Mouse (Mus musculus) cerebellum, adult 11-12 months (tissue): ENCODE results near the gene Cnih1.
"Not testable (repeated sequence)": the region's sequence is repeated elsewhere in the genome, so short reads cannot be mapped to it uniquely, and the experiment has no call there.

Source experiments
- DNase-seq: peaks from one replicate; pipeline ENCODE4 v3.0.0; 2022

Cnih1 gene

DNA sequence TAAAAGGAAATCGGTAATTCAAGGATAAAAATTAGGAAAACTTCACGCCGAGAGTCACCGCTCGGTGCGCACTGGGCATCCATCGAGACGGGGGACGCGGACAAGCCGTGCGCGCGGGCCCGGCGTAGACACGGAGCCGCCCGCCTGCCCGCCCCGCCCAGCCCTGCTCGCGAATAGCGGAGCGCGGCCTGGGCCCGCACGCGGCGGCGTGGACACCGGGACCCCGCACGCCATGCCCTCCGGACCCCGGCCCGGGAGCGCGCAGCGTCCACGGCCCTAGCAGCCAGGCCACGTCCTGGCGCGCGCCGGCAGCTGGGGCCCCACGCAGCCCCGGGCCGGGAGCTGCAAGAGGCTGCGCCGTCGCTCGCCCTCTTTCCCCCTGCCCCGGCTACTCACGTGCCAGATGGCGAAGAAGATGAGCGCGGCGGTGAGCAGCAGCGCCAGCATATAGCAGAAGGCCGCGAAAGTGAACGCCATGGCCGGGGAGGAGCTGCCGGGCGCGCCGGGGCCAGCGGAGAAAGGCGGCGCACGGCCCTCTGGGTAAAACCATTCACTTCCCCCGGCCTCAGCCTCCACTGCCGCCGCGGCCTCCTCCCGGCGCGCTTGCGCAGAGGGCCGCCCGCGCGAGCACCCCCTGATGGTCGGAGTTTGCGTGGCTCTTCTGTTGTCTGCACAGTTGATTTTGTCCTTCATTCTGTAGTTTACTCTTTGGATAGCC is at the start of gene Cnih1:
TSS of gene Cnih1 (minus strand) at position 625 of the 718 bp plus-strand sequence.
- peak; percentile 88 for DNase-seq

DNA sequence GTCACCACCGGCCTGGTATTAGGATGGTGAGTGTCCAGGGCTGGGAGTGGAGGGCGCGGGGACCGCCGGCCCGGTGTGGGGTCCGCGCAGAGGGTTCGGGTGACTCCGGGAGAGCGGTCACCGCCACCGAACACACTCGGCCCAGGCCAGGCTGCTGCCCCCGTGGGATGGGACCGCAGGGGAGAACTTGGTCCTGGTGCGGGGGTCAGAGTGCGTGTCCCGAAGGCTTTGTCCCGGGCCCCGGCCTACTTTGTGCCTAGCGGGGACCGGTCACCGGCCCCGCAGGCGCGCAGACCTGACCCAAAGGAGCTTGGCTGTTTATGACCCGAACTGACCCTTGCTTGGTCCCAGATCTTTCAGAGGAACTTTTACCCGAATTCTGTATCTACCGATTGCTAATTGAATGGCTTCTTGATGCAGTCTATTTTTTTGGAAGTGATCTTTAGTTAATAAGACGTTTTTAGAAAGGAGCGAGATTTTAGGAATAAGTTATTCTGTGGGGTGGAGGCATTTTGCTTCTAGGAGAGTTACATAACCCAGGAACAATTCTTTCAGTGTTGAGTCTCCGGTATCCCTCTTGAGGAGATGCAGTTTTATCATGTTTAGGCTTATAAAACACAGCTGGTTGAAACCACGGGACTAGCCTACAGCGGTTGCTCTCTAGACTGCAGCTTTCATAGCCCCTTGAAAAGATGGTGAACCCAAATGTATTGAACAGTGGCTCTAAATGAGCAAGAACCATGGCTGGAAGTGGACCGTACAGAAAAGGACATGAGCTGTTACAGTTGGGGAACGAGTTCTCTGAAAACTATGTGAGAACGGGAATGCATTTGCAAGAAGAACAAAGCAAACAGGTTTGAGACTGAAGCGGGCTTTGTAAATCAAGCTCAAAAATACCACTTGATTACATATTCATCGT is 44.4 kb upstream of the Cnih1 start:
- DNase-seq: no peak

DNA sequence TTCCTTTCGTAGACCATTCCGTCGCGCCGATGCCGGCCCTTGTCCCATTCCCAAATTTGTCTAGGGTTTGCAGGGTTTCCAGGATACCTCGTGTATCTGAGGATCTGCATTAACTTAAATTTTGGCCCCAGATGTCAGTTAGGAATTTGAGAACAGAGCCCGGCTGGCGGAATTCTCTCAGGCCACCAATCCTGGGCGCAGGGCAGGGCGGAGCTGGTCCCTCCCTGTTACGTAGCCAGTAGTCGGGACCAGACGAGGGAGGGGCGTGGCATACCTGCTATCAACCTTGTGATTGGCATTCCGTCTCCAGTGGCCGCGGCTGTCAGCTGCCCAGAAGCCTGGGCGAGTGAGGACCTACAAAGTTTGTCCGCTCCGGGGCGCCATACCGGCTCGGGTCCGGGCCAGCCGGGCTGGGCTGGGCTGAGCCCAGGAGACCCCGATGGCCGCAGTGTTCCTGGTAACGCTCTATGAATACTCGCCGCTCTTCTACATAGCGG is 43.7 kb upstream of the Cnih1 start, which contains the start of gene Cgrrf1:
TSS of gene Cgrrf1 (plus strand) at position 289 of the 497 bp plus-strand sequence.
- DNase-seq: peak; percentile 98

DNA sequence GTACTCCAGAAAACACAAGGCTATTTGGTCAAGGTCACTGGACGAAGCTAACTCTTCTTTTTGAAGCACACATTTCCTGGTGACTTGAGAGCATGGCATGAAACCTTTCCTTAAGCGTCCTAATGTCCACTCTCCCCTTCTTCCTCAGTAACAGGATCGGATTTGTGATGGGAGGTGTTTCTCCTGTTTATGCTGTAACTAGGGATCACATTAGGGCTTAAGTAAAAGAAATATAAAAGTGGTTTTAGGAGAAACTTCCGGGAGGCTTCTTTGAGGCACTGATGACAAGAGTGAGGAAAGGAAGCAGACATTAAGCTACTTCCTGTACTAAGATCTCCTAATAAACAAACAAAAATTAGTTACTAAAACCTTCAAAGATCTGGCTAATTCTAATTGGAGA is 43.1 kb upstream of the Cnih1 start:
- no peak for DNase-seq

DNA sequence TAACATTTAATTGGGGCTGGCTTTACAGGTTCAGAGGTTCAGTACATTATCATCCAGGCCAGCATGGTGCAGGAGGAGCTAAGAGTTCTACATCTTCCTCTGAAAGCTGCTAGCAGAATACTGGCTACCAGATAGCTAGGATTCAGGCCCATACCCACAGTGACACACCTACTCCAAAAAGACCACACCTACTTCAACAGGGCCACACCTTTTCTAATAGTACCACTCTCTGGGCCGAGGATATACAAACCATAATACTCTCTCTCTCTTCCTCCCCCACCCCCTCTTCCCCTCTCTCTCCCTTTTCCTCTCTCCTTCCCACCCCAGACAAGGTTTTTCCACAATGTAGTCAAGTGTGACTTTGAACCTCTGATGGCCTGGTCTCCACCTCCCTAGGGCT is 39.2 kb upstream of the Cnih1 start:
- DNase-seq: no peak

DNA sequence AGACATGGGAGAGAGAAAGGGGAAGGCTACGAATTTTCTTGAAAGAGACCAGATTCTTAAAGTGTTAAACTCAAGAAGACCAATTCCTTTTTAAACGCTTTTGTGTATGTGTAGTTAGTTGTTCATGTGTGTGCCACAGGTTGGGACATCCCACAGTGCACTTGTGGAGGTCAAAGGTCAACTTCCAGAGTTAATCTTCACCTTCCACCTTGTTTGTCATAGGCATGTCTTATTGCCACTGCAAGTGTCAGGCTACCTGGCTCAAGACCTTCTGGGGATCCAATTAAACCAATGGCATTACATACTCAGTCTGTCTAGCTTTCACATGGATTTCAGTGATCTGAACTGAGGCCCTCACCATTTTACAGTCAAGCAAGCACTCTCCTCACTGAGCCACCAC is 35.8 kb upstream of the Cnih1 start:
- no peak for DNase-seq

DNA sequence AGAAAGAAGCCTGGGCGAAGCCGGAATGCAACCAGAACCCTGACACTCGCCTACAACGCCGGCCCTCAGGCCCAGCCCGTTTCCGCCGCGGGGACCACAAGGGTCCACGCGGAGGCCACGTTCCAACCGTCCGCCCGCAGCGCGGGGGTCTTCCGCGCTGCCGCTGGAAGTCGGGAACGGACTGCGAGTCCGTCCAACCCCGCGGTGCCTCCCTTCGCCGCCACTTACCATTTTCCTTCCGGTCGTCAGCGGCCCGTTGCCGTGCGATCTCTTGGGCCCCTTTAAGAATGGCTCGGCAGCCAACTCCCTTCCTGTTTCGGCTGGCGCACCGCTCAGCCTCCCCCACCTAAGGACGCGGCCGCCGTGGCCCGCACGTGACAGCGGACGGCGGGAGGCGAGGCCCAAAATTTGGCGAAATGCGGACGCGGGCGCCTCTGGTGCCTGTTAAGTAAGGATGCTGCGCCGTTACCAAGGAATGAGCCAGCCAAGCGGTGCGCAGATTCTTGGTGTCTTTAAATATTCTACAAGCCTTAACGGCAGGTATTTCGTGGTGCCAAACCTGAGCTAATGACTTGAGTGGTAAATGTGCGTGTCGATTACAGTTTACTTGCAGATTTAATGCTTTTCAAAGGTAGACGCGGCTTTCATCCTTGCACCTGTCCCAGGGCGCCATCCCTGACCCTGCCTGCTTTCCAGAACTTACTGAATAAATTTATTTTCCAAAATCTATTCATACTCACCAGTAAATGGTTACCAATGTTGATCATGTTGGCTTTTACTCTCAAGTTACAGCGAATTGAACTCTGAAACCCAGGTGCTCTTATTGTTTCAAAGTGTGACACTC is 33.9 kb upstream of the Cnih1 start, which contains the start of gene Gmfb:
TSS of gene Gmfb (minus strand) at position 370 of the 844 bp plus-strand sequence.
- peak; percentile 95 for DNase-seq

DNA sequence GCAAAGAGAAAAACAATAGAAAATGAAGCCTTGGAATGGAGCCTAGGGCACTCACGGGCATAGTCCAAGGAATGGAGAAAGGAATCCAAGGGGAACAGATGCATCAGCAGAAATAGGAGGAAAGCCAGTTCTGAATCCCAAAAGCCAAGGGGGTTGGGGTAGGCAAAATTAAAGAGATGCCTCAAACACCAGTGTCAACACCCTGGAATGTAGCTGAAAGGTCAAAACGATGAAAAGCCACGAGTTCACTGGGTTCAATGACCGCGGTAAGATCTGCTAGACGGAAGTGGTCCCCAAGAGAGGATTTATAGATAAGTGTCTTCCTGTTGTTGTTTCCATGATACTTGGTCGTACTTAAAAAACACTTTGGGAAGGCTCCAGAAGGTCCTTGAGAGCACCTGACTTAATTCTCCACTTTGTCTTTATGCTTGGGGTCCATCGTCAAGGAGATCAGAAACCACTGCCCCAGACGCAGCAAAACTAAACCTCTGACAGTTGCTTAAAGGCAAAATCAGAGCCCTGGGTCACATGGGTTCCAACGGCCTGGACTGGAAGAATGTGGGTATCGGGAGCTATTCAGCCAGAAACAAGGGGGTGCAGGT is 33.2 kb upstream of the Cnih1 start:
- peak; percentile 35 for DNase-seq

DNA sequence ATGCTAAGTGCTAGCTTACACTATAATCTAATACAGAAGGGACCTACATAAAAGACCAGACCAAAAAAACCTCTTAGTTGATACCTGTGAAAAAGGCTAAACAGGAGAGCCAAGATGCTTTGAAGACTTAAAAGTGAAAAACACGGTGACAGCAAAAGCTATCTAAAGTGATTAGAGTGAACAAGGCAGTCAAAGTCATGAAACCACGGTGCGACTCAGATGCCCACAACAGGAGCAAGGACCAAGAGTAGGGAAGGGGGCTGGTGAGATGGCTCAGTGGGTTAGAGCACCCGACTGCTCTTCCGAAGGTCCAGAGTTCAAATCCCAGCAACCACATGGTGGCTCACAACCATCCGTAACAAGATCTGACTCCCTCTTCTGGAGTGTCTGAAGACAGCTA is 31.8 kb upstream of the Cnih1 start:
- not testable (repeated sequence) for DNase-seq

DNA sequence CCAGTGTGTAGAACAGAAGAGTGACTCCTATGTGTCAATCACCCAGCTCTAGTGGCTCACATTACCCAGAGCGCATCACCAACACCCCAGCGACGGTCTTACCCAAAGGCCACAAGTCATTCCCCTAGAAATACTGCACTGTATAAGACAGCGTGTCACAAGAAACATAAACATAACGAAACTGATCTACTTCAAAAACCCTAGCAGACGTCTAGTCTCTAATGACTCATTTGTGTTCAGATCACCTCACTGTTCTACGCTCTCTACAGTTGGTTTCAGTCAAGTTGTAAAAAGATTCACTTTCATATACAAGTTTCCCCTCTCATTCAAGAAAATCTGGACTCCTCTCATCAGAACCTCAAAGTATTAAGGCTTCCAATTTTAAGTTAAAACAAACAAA is 30.5 kb upstream of the Cnih1 start:
- DNase-seq: no peak

DNA sequence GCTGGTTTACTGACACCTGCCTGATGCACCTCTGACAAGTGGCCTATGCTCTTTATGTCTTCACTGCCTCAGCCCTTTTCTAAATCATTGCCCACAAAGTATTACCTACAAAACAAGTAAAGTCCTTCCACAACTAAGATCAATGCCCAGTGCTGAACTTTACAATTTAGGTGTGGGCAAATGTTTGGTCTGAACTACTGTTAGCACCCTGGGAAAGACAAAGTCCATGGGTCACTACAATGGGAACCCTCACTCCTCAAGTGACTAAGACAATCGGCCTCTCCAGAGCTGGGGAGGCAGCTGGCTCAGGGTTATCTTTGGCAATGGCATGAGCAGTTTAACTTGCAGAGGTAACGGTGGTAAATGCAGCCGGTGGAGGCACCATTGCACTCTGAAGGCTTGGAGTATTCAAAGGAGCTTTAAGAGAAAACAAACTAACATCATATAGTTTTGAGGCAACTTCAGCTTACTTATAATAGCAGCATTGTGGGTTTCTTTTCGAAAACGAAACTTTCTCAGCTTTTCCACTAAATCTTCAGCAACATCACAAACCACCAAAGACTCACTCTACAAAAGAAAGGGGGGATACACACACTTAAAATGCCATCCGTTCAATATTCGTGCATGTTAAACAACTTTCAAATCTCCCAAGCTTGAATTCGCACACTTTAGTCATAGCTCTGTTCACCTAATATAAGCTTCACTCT is 28.9 kb upstream of the Cnih1 start:
- DNase-seq: no peak

DNA sequence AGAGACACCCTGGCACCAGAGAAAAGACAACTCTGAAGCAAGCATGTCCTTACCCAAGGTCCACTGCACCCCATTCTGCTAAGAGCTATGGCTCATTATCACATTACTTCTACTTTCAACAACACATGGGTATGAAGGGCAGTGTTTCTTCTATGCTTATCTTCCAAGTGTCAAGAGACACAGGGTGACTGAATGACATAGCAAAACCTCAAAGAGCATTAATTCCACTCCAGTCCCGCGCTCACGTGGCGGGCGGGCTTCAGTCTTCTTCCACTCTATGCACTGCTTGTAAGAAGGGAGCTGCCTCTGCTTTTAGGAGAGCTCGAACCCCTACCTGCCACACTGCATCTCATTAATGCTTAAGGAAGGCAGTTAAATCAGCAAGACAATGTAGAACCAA is 27.4 kb upstream of the Cnih1 start:
- no peak for DNase-seq

DNA sequence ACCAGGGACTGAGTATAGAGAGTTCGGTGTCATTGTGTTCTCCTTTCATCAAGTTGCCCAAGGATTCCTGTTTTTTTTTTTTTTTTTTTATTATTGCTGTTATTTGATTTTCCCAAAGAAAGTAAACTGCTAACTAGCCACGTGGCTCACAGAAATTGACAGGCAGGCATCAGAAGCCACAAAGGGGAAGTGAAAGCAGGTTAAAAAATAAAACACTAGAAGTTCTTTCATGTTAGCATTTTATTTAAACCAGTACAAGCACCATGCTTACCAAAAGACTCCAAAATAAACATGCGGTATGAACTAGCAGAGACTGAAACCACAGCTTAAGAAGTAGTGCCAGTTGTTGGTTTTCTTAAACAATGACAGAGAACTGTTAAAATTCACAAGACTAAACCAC is 19.7 kb upstream of the Cnih1 start:
- DNase-seq: no peak

DNA sequence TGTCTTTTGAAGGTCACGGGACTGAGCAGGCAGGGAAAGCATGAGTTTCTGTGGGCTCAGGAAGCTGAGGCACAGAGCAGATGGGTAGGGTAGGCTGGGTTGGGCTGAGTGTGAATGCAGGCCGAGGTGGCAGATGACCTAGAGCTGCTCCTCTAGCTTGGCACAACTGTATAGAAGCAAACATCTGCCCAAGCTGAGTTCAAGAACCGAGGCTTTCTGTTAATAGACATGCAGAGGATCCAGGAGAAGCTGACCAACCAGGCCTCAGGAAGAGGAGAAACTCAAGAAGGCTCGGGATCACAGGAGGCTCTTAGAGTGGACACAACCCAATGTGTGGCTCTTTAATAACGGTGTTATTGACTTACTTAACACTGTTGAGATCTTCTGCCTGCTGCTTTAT is 18.0 kb upstream of the Cnih1 start:
- DNase-seq: no peak

DNA sequence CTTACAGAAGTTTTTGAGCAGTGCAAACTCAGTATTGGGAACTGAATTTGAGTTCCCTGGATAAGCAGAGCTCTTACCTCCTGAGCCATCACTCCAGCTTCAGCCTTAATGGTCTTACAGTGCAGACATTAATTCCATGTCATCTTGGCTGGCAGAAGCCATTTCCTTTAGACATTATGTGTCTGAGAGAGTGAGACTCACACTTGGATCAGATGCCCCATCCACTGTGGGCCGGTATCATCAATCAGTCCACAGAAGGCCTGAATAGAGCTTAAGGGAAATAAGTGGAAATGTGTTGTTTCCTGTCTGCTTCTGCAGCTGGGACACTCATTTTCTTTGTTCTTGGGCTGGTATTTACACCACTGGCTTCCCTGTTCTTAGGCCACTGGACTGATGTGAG is 15.6 kb upstream of the Cnih1 start:
- no peak for DNase-seq

DNA sequence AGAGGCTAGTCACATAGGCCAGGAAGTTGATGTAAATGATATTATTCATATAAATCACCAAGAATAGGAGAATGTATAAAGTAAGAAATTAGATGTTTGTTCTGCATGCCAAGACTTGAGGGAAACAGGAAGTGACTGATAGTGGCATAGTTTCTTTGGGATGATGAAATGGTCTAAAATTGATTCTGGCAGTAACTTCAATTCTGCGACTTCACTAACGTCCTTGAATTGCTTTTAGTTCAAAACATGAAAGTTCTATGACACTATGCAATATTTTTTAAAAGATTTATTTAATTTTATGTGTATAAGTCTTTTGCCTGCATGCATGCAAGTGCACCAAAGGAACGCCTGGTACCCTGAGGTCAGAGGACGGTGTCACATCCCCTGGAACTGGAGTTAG is 15.0 kb upstream of the Cnih1 start:
- DNase-seq: no peak

DNA sequence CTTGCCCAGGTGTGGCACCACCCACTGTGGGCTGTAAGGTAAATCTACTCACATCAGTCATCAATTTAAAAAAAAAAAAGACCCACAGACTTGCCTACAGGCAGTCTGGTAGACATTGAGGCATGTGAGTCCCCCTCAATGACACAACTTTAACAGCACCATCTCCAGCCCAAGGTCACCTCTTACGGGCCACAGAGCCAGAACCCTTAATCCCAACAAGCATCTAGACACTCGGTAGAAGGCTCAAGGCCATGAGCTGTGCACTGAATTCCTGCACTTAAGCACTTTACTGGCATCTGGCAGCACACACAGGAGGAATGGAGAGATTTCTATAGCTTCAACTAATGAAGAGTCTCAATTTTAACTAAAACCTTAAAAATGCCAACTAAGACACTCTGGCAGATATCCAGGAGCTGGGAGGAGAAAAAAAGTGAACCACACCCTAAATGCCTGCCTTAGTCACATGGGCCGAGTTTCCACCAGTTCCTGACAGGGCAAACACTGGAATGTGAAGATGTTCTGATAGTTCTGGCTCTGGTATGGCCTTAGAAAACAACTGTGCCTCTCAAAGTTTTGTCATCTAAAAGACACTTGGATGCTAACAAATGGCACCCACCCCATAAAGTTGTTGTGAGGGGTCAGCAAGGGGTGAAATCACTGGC is 12.6 kb upstream of the Cnih1 start:
- DNase-seq: no peak

DNA sequence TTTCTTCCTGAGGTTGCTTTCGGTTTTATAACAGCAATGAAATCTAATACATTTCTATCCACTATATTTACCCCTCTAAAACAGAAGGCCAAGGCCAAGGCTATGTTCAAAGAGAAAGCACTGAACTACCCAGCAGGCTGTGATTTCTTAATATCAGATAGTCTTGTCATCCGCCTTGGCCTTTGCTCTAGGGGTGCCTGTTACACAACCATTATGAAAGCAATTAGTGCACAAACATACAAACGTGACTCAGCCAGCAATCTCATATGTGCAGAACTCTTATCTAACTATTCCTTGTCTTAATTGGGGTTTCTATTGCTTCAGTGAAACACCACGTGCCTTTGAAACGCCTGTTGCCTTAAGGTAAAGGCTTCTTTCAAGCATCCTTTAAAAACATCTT is 5.9 kb upstream of the Cnih1 start:
- DNase-seq: no peak

DNA sequence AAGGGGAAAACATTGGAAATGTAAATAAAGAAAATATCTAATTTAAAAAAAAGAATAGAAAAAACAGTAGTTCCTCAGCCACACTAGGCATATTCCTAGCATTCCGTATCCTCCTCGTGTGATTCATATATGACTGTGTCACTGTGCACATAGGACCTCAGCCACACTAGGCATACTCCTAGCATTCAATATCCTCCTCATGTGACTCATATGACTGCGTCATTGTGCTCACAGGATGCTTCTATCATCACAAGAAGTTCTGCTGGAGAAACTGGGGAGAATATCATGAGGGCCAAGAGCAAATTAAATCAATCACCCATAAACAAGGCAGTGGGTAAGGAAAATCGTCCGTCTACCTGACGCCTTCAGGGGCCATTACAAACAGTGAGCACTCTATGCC is 2.5 kb upstream of the Cnih1 start:
- DNase-seq: no peak

DNA sequence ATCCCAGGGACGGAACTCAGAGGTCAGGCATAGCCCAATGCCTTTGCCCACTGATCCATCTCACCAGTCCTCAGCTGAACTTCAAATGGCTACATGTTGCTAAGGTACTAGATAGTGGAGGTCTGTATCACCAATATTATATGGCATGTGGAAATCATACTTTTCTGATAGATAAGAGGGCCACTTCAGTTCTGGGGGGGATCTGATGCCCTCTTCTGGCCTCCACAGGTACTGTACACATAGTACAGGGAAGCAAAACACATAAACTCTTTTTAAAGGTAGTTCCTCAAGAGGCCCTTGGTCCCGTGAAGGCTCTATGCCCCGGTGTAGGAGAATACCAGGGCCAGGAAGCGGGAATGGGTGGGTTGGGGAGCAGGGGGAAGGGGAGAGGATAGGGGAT is 2.1 kb upstream of the Cnih1 start:
- no peak for DNase-seq

DNA sequence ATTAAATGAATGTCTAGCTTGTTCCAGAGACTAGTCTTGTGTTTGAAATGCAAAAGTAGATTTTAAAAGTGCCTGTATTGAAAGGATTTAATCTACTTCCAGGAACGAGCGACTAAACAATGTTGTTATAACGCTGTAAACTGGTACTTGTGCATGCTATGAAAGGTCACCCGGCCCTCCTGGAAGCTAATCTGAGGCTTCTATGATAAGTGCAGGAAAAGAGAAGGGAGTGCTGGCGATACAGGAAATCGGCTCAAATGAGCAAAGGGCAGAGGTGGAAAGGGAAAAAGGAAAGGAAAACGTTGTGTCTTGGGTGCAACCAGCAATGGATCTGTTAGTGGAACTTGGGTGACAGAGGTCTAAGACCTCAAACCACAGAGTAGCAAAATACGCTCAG is 292 bp upstream of the Cnih1 start:
- DNase-seq: peak; percentile 16
